Mouse (Mus musculus): ENCODE data around the gene Mreg. TPM values are rescaled to one million over a fixed set of nuclear protein-coding genes. Genes with fewer than 3 reads are reported as not detected.

Gene Mreg
- total and polyA plus RNA-seq, 3 experiments: 50.6 to 69.8 (median 52.4) TPM

- TF ChIP-seq TCF12 (IDR thresholded peaks at IDR 0.05; ENCODE audit: low read depth, low read length) (no peak), ZMIZ1 (IDR thresholded peaks at IDR 0.05; ENCODE audit: low read depth, low read length) (no peak)
- Histone ChIP-seq H3K9ac (ENCODE audit: insufficient read depth, low read depth) (no peak overlapping the region), H3K9me3 (replicated peaks; ENCODE audit: low read length) (no peaks in the 10 kb centered on the region), H3K4me1 (ENCODE audit: control insufficient read depth in 1 of 2, insufficient read depth in 2 of 2) (peaks cover 14 to 53% of the 10 kb centered on the region in 2 experiments), H3K27ac (ENCODE audit: insufficient read depth, low read depth) (no peak overlapping the region), H3K27me3 (replicated peaks) (no peaks in the 10 kb centered on the region), H3K36me3 (replicated peaks in 1 of 2; ENCODE audit: control insufficient read depth in 1 of 2, insufficient read depth in 1 of 2, low read length in 1 of 2) (no peaks in the 10 kb centered on the region), H3K79me2 (replicated peaks; ENCODE audit: control insufficient read depth, extremely low read depth, insufficient read depth, poor library complexity, severe bottlenecking) (no peaks in the 10 kb centered on the region), H3K4me2 (ENCODE audit: insufficient read depth, low read depth, poor library complexity, severe bottlenecking) (no peak overlapping the region), H3K4me3 (replicated peaks in 1 of 3; ENCODE audit: low read depth in 2 of 3, low read length in 2 of 3, poor library complexity in 1 of 3) (no peak overlapping the region)
- in situ Hi-C loops (cut with MboI; ENCODE audit: low pct_ligation_motif_present, low pct_unique_long_range_greater_than_20kb, low sequenced_read_pairs): no loop called here
- no peak for DNase-seq (ENCODE audit: extremely low read depth)
- dilution Hi-C loops (cut with MboI; ENCODE audit: extremely low pct_ligation_motif_present, extremely low pct_unique_long_range_greater_than_20kb, low sequenced_read_pairs): no loop called here
These were observed 6.5 kb upstream of the Mreg start for GRCm38 (mm10) chr1:72218626-72219025.

DNA sequence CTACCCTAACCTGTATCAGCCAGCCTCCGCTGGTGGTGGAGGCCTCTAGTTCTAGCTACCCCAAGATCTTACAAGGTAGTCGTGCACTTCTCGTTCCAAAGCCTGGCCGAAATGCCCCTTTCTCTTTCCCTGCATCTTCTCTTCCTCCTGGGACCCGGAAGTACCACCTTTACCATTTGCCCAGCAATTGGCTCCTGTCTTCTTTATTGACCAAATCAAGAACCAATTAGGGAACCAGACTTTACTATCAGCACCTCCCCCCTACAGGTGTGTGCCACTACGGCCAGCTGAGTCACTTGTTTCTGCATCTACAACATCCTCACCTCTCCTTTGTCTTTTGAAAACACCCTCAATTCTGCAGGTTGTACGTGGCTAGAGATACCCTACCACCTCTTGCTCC, 4.7 kb upstream of the Mreg start:
- DNase-seq (ENCODE audit: extremely low read depth): no peak
- dilution Hi-C loops (cut with MboI; ENCODE audit: extremely low pct_ligation_motif_present, extremely low pct_unique_long_range_greater_than_20kb, low sequenced_read_pairs): no loop called here
- in situ Hi-C loops (cut with MboI; ENCODE audit: low pct_ligation_motif_present, low pct_unique_long_range_greater_than_20kb, low sequenced_read_pairs): no loop called here
- no peaks in the 10 kb centered on the region for H3K27me3 ChIP-seq (replicated peaks)
- peaks cover 3% of the 10 kb centered on the region; the same call in 1 of the 2 replicates for H3K79me2 ChIP-seq (replicated peaks; ENCODE audit: control insufficient read depth, extremely low read depth, insufficient read depth, poor library complexity, severe bottlenecking)
- no peaks in the 10 kb centered on the region for H3K36me3 ChIP-seq (replicated peaks in 1 of 2; ENCODE audit: control insufficient read depth in 1 of 2, insufficient read depth in 1 of 2, low read length in 1 of 2)
- H3K4me2 ChIP-seq (ENCODE audit: insufficient read depth, low read depth, poor library complexity, severe bottlenecking): no peak overlapping the region
- TF ChIP-seq CHD1 (IDR thresholded peaks at IDR 0.05; ENCODE audit: low read depth, low read length): no peak
- TF ChIP-seq ZNF384 (IDR thresholded peaks at IDR 0.05; ENCODE audit: low read depth, low read length): no peak
- no peak for TF ChIP-seq RAD21 (IDR thresholded peaks at IDR 0.05; ENCODE audit: low read depth, low read length)
- TF ChIP-seq MEF2A (IDR thresholded peaks at IDR 0.05; ENCODE audit: borderline replicate concordance, low read depth, low read length): no peak
- TF ChIP-seq NELFE (IDR thresholded peaks at IDR 0.05; ENCODE audit: low read depth, low read length): no peak
- no peak for TF ChIP-seq TBP (conservative IDR thresholded peaks at IDR 0.05; ENCODE audit: low read depth, low read length)
- TF ChIP-seq MYC (IDR thresholded peaks at IDR 0.05; ENCODE audit: low read depth, low read length): no peak
- no peak for TF ChIP-seq E2F4 (IDR thresholded peaks at IDR 0.05; ENCODE audit: insufficient replicate concordance, low read depth, low read length)
- no peak for TF ChIP-seq PAX5 (IDR thresholded peaks at IDR 0.05; ENCODE audit: low read length)
- TF ChIP-seq KAT2A (IDR thresholded peaks at IDR 0.05; ENCODE audit: insufficient replicate concordance, low read length): no peak
- no peak for TF ChIP-seq POLR2A (IDR thresholded peaks at IDR 0.05; ENCODE audit: low read depth, low read length)
- no peaks in the 10 kb centered on the region for H3K9me3 ChIP-seq (replicated peaks; ENCODE audit: low read length)
- peaks cover 14 to 60% of the 10 kb centered on the region in 2 experiments for H3K4me1 ChIP-seq (ENCODE audit: control insufficient read depth in 1 of 2, insufficient read depth in 2 of 2)
- H3K4me3 ChIP-seq (replicated peaks in 1 of 3; ENCODE audit: low read depth in 2 of 3, low read length in 2 of 3, poor library complexity in 1 of 3): no peak overlapping the region
- H3K9ac ChIP-seq (ENCODE audit: insufficient read depth, low read depth): no peak overlapping the region
- H3K27ac ChIP-seq (ENCODE audit: insufficient read depth, low read depth): no peak overlapping the region

DNA sequence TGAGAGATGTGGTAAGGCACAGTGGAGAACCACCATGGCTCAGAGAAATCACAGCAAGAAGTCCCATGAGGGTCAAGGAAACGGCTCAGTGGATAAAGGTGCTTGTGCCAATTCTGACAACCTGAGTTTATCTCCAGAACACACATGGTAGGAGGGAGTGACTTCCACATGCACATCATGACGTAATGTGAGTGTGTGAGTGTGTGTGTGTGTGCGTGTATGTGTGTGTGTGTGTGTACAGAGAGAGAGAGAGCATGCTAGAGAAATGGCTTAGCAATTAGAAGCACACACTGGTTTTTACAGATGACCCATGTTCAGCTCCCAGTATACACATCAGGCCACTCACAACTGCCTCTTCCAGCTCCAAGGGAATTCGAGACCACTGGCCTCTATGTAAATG, 3.1 kb upstream of the Mreg start:
- peaks cover 16% of the 10 kb centered on the region for H3K79me2 ChIP-seq (replicated peaks; ENCODE audit: control insufficient read depth, extremely low read depth, insufficient read depth, poor library complexity, severe bottlenecking)
- H3K27me3 ChIP-seq (replicated peaks): no peaks in the 10 kb centered on the region
- dilution Hi-C loops (cut with MboI; ENCODE audit: extremely low pct_ligation_motif_present, extremely low pct_unique_long_range_greater_than_20kb, low sequenced_read_pairs): no loop called here
- H3K36me3 ChIP-seq (replicated peaks in 1 of 2; ENCODE audit: control insufficient read depth in 1 of 2, insufficient read depth in 1 of 2, low read length in 1 of 2): peaks cover 0 to 2% of the 10 kb centered on the region in 2 experiments
- H3K9me3 ChIP-seq (replicated peaks; ENCODE audit: low read length): no peaks in the 10 kb centered on the region
- no peak overlapping the region for H3K4me3 ChIP-seq (replicated peaks in 1 of 3; ENCODE audit: low read depth in 2 of 3, low read length in 2 of 3, poor library complexity in 1 of 3)
- 0 out of 2 replicates have a peak overlapping the region, but pooled peaks have one; percentile 17 for H3K4me2 ChIP-seq (ENCODE audit: insufficient read depth, low read depth, poor library complexity, severe bottlenecking)
- peak overlapping the region; percentile 81 for H3K27ac ChIP-seq (ENCODE audit: insufficient read depth, low read depth)
- in situ Hi-C loops (cut with MboI; ENCODE audit: low pct_ligation_motif_present, low pct_unique_long_range_greater_than_20kb, low sequenced_read_pairs): no loop called here
- peaks cover 14 to 55% of the 10 kb centered on the region in 2 experiments for H3K4me1 ChIP-seq (ENCODE audit: control insufficient read depth in 1 of 2, insufficient read depth in 2 of 2)
- H3K9ac ChIP-seq (ENCODE audit: insufficient read depth, low read depth): no peak overlapping the region
- no peak for DNase-seq (ENCODE audit: extremely low read depth)
- TF ChIP-seq PAX5 (IDR thresholded peaks at IDR 0.05; ENCODE audit: low read length) (no peak), ELF1 (IDR thresholded peaks at IDR 0.05; ENCODE audit: low read depth, low read length) (no peak), HCFC1 (IDR thresholded peaks at IDR 0.05; ENCODE audit: low read depth, low read length) (no peak), TCF12 (IDR thresholded peaks at IDR 0.05; ENCODE audit: low read depth, low read length) (no peak), JUN (IDR thresholded peaks at IDR 0.05; ENCODE audit: insufficient read depth, low read depth, low read length) (no peak), EP300 (IDR thresholded peaks at IDR 0.05; ENCODE audit: low read length) (no peak), ZNF384 (IDR thresholded peaks at IDR 0.05; ENCODE audit: low read depth, low read length) (no peak), SIN3A (IDR thresholded peaks at IDR 0.05; ENCODE audit: low read length) (no peak), CHD1 (IDR thresholded peaks at IDR 0.05; ENCODE audit: low read depth, low read length) (no peak), MAFK (IDR thresholded peaks at IDR 0.05; ENCODE audit: insufficient replicate concordance, low read length) (no peak), CTCF (conservative IDR thresholded peaks at IDR 0.05 in 1 of 2, IDR thresholded peaks at IDR 0.05 in 1 of 2; ENCODE audit: low read depth in 2 of 2, low read length in 2 of 2) (no peak), E2F4 (IDR thresholded peaks at IDR 0.05; ENCODE audit: insufficient replicate concordance, low read depth, low read length) (no peak), BHLHE40 (IDR thresholded peaks at IDR 0.05; ENCODE audit: low read depth, low read length) (peak; percentile 61; the same call in 1 of the 2 replicates), MXI1 (IDR thresholded peaks at IDR 0.05; ENCODE audit: low read depth, low read length) (peak; percentile 25; the same call in 1 of the 2 replicates), ZC3H11A (IDR thresholded peaks at IDR 0.05; ENCODE audit: low read depth, low read length) (no peak), NELFE (IDR thresholded peaks at IDR 0.05; ENCODE audit: low read depth, low read length) (no peak), MYC (IDR thresholded peaks at IDR 0.05; ENCODE audit: low read depth, low read length) (peak; percentile 75; the same call in 1 of the 2 replicates), CHD2 (IDR thresholded peaks at IDR 0.05; ENCODE audit: low read length) (no peak), ETS1 (conservative IDR thresholded peaks at IDR 0.05; ENCODE audit: low read depth, low read length) (peak; percentile 53), MAX (IDR thresholded peaks at IDR 0.05; ENCODE audit: low read length) (peak; percentile 46; the same call in 1 of the 2 replicates)

All from CH12.LX (cell line).